Mouse (Mus musculus) midbrain, embryonic 10.5 days (tissue): Measurements from ENCODE around the gene Trim39. TPM values are rescaled to one million over a fixed set of nuclear protein-coding genes. Genes with fewer than 3 reads are reported as not detected.
"Not testable (repeated sequence)": the region's sequence is repeated elsewhere in the genome, so short reads cannot be mapped to it uniquely, and the experiment has no call there.

ENCODE experiments used
- DNase-seq: peaks from one replicate; pipeline ENCODE4 v3.0.0-alpha.2; 2017; ENCODE audit warnings: low spot score
- H3K27ac ChIP-seq: fragments of 300-500 bp; sonication (generic); replicated peaks from 2 replicates; pipeline ENCODE4 v1.5.1; 2016; ENCODE audit warnings: mild to moderate bottlenecking
- H3K27me3 ChIP-seq: fragments of 300-500 bp; sonication (generic); 2 replicates; pipeline ENCODE4 v1.6.1; 2016; ENCODE audit warnings: low read depth, mild to moderate bottlenecking; ENCODE audit not compliant: poor library complexity, severe bottlenecking
- H3K36me3 ChIP-seq: fragments of 300-500 bp; sonication (generic); 2 replicates; pipeline ENCODE4 v1.6.1; 2016; ENCODE audit warnings: mild to moderate bottlenecking, moderate library complexity
- H3K4me1 ChIP-seq: fragments of 300-500 bp; sonication (generic); 2 replicates; pipeline ENCODE4 v1.6.1; 2016
- H3K4me3 ChIP-seq: fragments of 300-500 bp; sonication (generic); 2 replicates; pipeline ENCODE4 v1.5.1; 2016; ENCODE audit warnings: mild to moderate bottlenecking, moderate library complexity
- H3K9me3 ChIP-seq: fragments of 300-500 bp; sonication (generic); replicated peaks from 2 replicates; pipeline ENCODE4 v1.6.1; 2016; ENCODE audit warnings: mild to moderate bottlenecking
- WGBS: fragments of 180-500 bp; shearing (Covaris S2); methylation state at CpG from one replicate; pipeline ENCODE4 v1.1.7; 2016; 5-methylcytosine and 5-hydroxymethylcytosine counted together
- polyA plus RNA-seq: library from polyadenylated mRNA; unstranded; fragments of >200 nt; fragmentation: Nextera tagmentation; extraction: Ambion mirVana; gene quantifications from 2 replicates; pipeline ENCODE4 v1.2.1, GENCODE M21; 2016

Trim39 gene
- 21.2 and 23.2 TPM in 2 replicates for polyA plus RNA-seq

GRCm38 (mm10) chr17:36271586-36272256 is at the start of gene Trim39:
Gene Trim39 (minus strand): TSS chr17:36272247.
- 2% methylated on average over 43 of the region's 43 CpGs for WGBS
- H3K27ac ChIP-seq: peak within 1 kb of the TSS; percentile 99
- H3K9me3 ChIP-seq: no peaks in the 10 kb centered on the region
- peaks cover 31% of the 10 kb centered on the region for H3K4me1 ChIP-seq
- DNase-seq: peak; percentile 89
- H3K4me3 ChIP-seq: peak within 1 kb of the TSS; percentile 80
- H3K36me3 ChIP-seq: peaks cover 64% of the 10 kb centered on the region
- no peaks in the 10 kb centered on the region for H3K27me3 ChIP-seq

GRCm38 (mm10) chr17:36315689-36316253 is 43.7 kb upstream of the Trim39 start:
- Histone ChIP-seq H3K9me3 (no peaks in the 10 kb centered on the region), H3K27ac (peak overlapping the region; percentile 85), H3K4me1 (peaks cover 6% of the 10 kb centered on the region; the same call in 1 of the 2 replicates), H3K27me3 (no peaks in the 10 kb centered on the region; the same call in 1 of the 2 replicates), H3K4me3 (peak overlapping the region; percentile 68), H3K36me3 (no peaks in the 10 kb centered on the region)
- DNase-seq: no peak
- 31% methylated on average over 5 of the region's 5 CpGs for WGBS

GRCm38 (mm10) chr17:36315041-36315688 is 43.1 kb upstream of the Trim39 start:
- peaks cover 6% of the 10 kb centered on the region; the same call in 1 of the 2 replicates for H3K4me1 ChIP-seq
- under 1% methylated on average over 19 of the region's 19 CpGs for WGBS
- H3K27ac ChIP-seq: peak overlapping the region; percentile 85
- H3K4me3 ChIP-seq: peak overlapping the region; percentile 68
- DNase-seq: peak; percentile 59
- no peaks in the 10 kb centered on the region for H3K36me3 ChIP-seq
- H3K27me3 ChIP-seq: no peaks in the 10 kb centered on the region; the same call in 1 of the 2 replicates
- no peaks in the 10 kb centered on the region for H3K9me3 ChIP-seq

- Histone ChIP-seq H3K9me3 (no peaks in the 10 kb centered on the region), H3K4me3 (peak overlapping the region; percentile 68), H3K36me3 (no peaks in the 10 kb centered on the region), H3K27me3 (no peaks in the 10 kb centered on the region; the same call in 1 of the 2 replicates), H3K27ac (peak overlapping the region; percentile 85), H3K4me1 (peaks cover 6% of the 10 kb centered on the region; the same call in 1 of the 2 replicates)
- peak; percentile 21 for DNase-seq
- 3% methylated on average over 9 of the region's 9 CpGs for WGBS
Measured at GRCm38 (mm10) chr17:36314511-36314910, 42.5 kb upstream of the Trim39 start.

GRCm38 (mm10) chr17:36309293-36309692 is 37.2 kb upstream of the Trim39 start:
- no peaks in the 10 kb centered on the region for H3K9me3 ChIP-seq
- DNase-seq: no peak
- H3K27ac ChIP-seq: no peak overlapping the region
- no peak overlapping the region for H3K4me3 ChIP-seq
- H3K27me3 ChIP-seq: no peaks in the 10 kb centered on the region
- H3K4me1 ChIP-seq: no peaks in the 10 kb centered on the region
- H3K36me3 ChIP-seq: no peaks in the 10 kb centered on the region
- WGBS: 34% methylated on average over 1 of the region's 1 CpGs

GRCm38 (mm10) chr17:36308855-36309254 is 36.8 kb upstream of the Trim39 start:
- H3K4me1 ChIP-seq, H3K4me3 ChIP-seq, H3K36me3 ChIP-seq, H3K27ac ChIP-seq, H3K27me3 ChIP-seq, H3K9me3 ChIP-seq: not testable (repeated sequence)
- WGBS: 5% methylated on average over 3 of the region's 3 CpGs
- DNase-seq: peak; percentile 48

GRCm38 (mm10) chr17:36286390-36286789 is 14.3 kb upstream of the Trim39 start, which contains the start of gene H2-M10.2:
Gene H2-M10.2 (minus strand): TSS chr17:36286490.
- Histone ChIP-seq H3K27ac (no peak within 1 kb of the TSS), H3K4me3 (no peak within 1 kb of the TSS), H3K27me3 (no peaks in the 10 kb centered on the region), H3K36me3 (peaks cover 19% of the 10 kb centered on the region), H3K4me1 (no peaks in the 10 kb centered on the region), H3K9me3 (peaks cover 11% of the 10 kb centered on the region)
- WGBS: 90% methylated on average over 2 of the region's 2 CpGs
- DNase-seq: no peak

GRCm38 (mm10) chr17:36281521-36282245 is 9.6 kb upstream of the Trim39 start:
- Histone ChIP-seq H3K9me3 (peaks cover 12% of the 10 kb centered on the region), H3K4me3 (no peak overlapping the region), H3K27ac (no peak overlapping the region), H3K27me3 (no peaks in the 10 kb centered on the region), H3K4me1 (no peaks in the 10 kb centered on the region), H3K36me3 (peaks cover 61% of the 10 kb centered on the region)
- DNase-seq: no peak
- WGBS: 92% methylated on average over 4 of the region's 4 CpGs

GRCm38 (mm10) chr17:36274776-36275175 is 2.7 kb upstream of the Trim39 start:
- Histone ChIP-seq H3K4me1 (peaks cover 30% of the 10 kb centered on the region), H3K27ac (no peak overlapping the region), H3K9me3 (no peaks in the 10 kb centered on the region), H3K36me3 (peaks cover 68% of the 10 kb centered on the region), H3K4me3 (no peak overlapping the region), H3K27me3 (no peaks in the 10 kb centered on the region)
- no peak for DNase-seq
- WGBS: 96% methylated on average over 4 of the region's 4 CpGs

GRCm38 (mm10) chr17:36273796-36274195 is 1.7 kb upstream of the Trim39 start:
- Histone ChIP-seq H3K4me1 (peaks cover 31% of the 10 kb centered on the region), H3K9me3 (no peaks in the 10 kb centered on the region), H3K36me3 (peaks cover 61% of the 10 kb centered on the region), H3K27ac (no peak overlapping the region), H3K27me3 (no peaks in the 10 kb centered on the region), H3K4me3 (no peak overlapping the region)
- DNase-seq: no peak
- whole genome bisulfite sequencing: 96% methylated on average over 4 of the region's 4 CpGs

GRCm38 (mm10) chr17:36272643-36273366 is 758 bp upstream of the Trim39 start:
- Histone ChIP-seq H3K4me3 (peak overlapping the region; percentile 80), H3K4me1 (peaks cover 31% of the 10 kb centered on the region), H3K9me3 (no peaks in the 10 kb centered on the region), H3K27me3 (no peaks in the 10 kb centered on the region), H3K36me3 (peaks cover 62% of the 10 kb centered on the region), H3K27ac (peak overlapping the region; percentile 99; the same call in 1 of the 2 replicates)
- WGBS: 88% methylated on average over 9 of the region's 9 CpGs
- no peak for DNase-seq
